Mouse (Mus musculus) natural killer cell, adult 2 months (primary cell): ENCODE results near the gene Tbx6.

Experiments
- DNase-seq, 2 experiments: peaks; one replicate each; pipeline ENCODE4 v3.0.0; 2022; ENCODE audit warnings: low spot score in 2 of 2

The Tbx6 gene

GRCm38 (mm10) chr7:126815726-126816222, 34.5 kb downstream of the Tbx6 start:
- DNase-seq = no peak

GRCm38 (mm10) chr7:126816494-126816893, 35.2 kb downstream of the Tbx6 start:
- no peak for DNase-seq

GRCm38 (mm10) chr7:126817595-126817994, 36.3 kb downstream of the Tbx6 start:
- no peak for DNase-seq

- DNase-seq = no peak
Observed at GRCm38 (mm10) chr7:126818818-126819217, 37.5 kb downstream of the Tbx6 start.

- DNase-seq = peak; percentile 79 to 81
Observed at GRCm38 (mm10) chr7:126821835-126822511, 40.7 kb downstream of the Tbx6 start.

- DNase-seq = no peak
Observed at GRCm38 (mm10) chr7:126822741-126823140, 41.5 kb downstream of the Tbx6 start.

GRCm38 (mm10) chr7:126823202-126823711, 42.0 kb downstream of the Tbx6 start:
- DNase-seq = no peak

GRCm38 (mm10) chr7:126823940-126824339, 42.7 kb downstream of the Tbx6 start:
- DNase-seq = no peak

- no peak for DNase-seq
Observed at GRCm38 (mm10) chr7:126825403-126825802, 44.1 kb downstream of the Tbx6 start.

GRCm38 (mm10) chr7:126825952-126826351, 44.7 kb downstream of the Tbx6 start:
- no peak for DNase-seq

GRCm38 (mm10) chr7:126831539-126831938, 50.3 kb downstream of the Tbx6 start, which contains the start of gene 4930451I11Rik:
TSS of gene 4930451I11Rik (minus strand) at chr7:126831639.
- DNase-seq = no peak

GRCm38 (mm10) chr7:126832036-126832598, 50.8 kb downstream of the Tbx6 start:
- DNase-seq = peak; percentile 61 to 80

- no peak for DNase-seq
Observed at GRCm38 (mm10) chr7:126833294-126833693, 52.0 kb downstream of the Tbx6 start.
